Mouse (Mus musculus) hindbrain, embryonic 11.5 days (tissue): ENCODE results near the gene Pcsk4. TPM values are rescaled to one million over a fixed set of nuclear protein-coding genes. Genes with fewer than 3 reads are reported as not detected.

Experiments used
- ATAC-seq: fragments of 200-750 bp; cut with Nextera tagmentation; 2 replicates; pipeline ENCODE4 v1.8.0; 2017; ENCODE audit warnings: mild to moderate bottlenecking, moderate TSS enrichment, moderate library complexity; ENCODE audit not compliant: low FRiP score
- DNase-seq: peaks from one replicate; pipeline ENCODE4 v3.0.0-alpha.2; 2015; ENCODE audit warnings: low spot score
- H3K27ac ChIP-seq: fragments of 300-500 bp; sonication (generic); 2 replicates; pipeline ENCODE4 v1.5.1; 2014; ENCODE audit warnings: mild to moderate bottlenecking, low read depth, low read length
- H3K27me3 ChIP-seq: fragments of 300-500 bp; sonication (generic); 2 replicates; pipeline ENCODE4 v1.6.1; 2014; ENCODE audit warnings: mild to moderate bottlenecking, low read length, moderate library complexity, mixed read lengths; ENCODE audit not compliant: control insufficient read depth, insufficient read depth
- H3K36me3 ChIP-seq: fragments of 300-500 bp; sonication (generic); 2 replicates; pipeline ENCODE4 v1.6.1; 2014; ENCODE audit warnings: mild to moderate bottlenecking, low read length, moderate library complexity, mixed read lengths; ENCODE audit not compliant: control insufficient read depth, insufficient read depth
- H3K4me1 ChIP-seq: fragments of 300-500 bp; sonication (generic); replicated peaks from 2 replicates; pipeline ENCODE4 v1.6.1; 2014; ENCODE audit warnings: low read length, mixed read lengths; ENCODE audit not compliant: control insufficient read depth, insufficient read depth
- H3K4me2 ChIP-seq: fragments of 300-500 bp; sonication (generic); replicated peaks from 2 replicates; pipeline ENCODE4 v1.6.1; 2014; ENCODE audit warnings: mild to moderate bottlenecking, low read depth, low read length
- H3K4me3 ChIP-seq: fragments of 300-500 bp; sonication (generic); 2 replicates; pipeline ENCODE4 v1.5.1; 2014; ENCODE audit warnings: low read depth, low read length
- H3K9ac ChIP-seq: fragments of 300-500 bp; sonication (generic); 2 replicates; pipeline ENCODE4 v1.6.1; 2014; ENCODE audit warnings: low read depth, low read length
- H3K9me3 ChIP-seq: fragments of 300-500 bp; sonication (generic); 2 replicates; pipeline ENCODE4 v1.6.1; 2016; ENCODE audit warnings: low read length; ENCODE audit not compliant: control insufficient read depth
- WGBS: fragments of 180-500 bp; shearing (Covaris S2); extraction: QIAGEN DNeasy Blood & Tissue Kit; methylation state at CpG from one replicate; pipeline ENCODE4 v1.1.7; 2014; 5-methylcytosine and 5-hydroxymethylcytosine counted together
- polyA plus RNA-seq: library from polyadenylated mRNA; unstranded; fragments of >200 nt; fragmentation: Nextera tagmentation; extraction: Ambion mirVana; gene quantifications from 2 replicates; pipeline ENCODE4 v1.2.1, GENCODE M21; 2014

The Pcsk4 gene
- polyA plus RNA-seq, 1 experiment from 2014 or later: 1.8 TPM

DNA sequence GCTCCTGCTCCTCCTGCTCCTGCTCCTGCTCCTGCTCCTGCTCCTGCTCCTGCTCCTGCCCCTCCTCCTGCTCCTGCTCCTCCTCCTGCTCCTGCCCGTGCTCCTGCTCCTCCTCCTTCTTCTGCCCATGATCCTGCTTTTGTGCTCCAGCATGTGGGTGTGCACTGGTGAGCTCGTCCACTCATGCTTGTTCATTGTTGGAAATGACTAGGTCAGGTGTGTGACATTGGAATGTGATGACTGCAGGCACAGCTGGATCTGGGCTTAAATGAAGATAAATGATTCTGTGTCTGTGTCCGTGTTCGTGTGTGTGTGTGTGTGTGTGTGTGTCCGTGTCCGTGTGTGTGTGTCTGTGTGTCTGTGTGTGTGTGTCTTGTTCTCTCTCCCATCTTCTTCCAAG is 39.1 kb upstream of the Pcsk4 start:
- no peak for ATAC-seq
- no peaks in the 10 kb centered on the region for H3K9me3 ChIP-seq
- no peak overlapping the region for H3K9ac ChIP-seq
- H3K4me2 ChIP-seq: no peak overlapping the region
- H3K27me3 ChIP-seq: no peaks in the 10 kb centered on the region; the same call in 1 of the 2 replicates
- H3K27ac ChIP-seq: no peak overlapping the region
- no peak overlapping the region for H3K4me3 ChIP-seq
- no peaks in the 10 kb centered on the region for H3K36me3 ChIP-seq
- DNase-seq: no peak
- 94% methylated on average over 6 of the region's 6 CpGs for WGBS
- no peaks in the 10 kb centered on the region for H3K4me1 ChIP-seq

DNA sequence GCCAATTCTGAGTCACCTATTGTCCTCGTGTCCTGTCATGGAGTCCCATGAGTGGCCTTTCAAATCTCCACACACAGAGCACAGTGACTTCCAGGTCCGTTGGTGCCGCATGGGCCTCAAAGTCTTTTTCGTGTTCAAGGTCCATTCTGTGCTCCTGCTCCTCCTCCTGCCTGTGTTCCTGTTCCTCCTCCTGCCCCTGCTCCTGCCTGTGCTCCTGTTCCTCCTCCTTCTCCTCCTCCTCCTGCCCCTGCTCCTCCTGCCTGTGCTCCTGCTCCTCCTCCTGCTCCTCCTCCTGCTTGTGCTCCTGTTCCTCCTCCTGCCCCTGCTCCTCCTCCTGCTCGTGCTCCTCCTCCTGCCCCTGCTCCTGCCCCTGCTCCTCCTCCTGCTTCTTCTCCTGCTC is 38.7 kb upstream of the Pcsk4 start:
- Histone ChIP-seq H3K27me3 (no peaks in the 10 kb centered on the region; the same call in 1 of the 2 replicates), H3K9ac (no peak overlapping the region), H3K4me3 (no peak overlapping the region), H3K36me3 (no peaks in the 10 kb centered on the region), H3K27ac (no peak overlapping the region), H3K9me3 (no peaks in the 10 kb centered on the region), H3K4me1 (no peaks in the 10 kb centered on the region), H3K4me2 (no peak overlapping the region)
- WGBS: 57% methylated on average over 5 of the region's 5 CpGs
- DNase-seq (no peak), ATAC-seq (no peak)

DNA sequence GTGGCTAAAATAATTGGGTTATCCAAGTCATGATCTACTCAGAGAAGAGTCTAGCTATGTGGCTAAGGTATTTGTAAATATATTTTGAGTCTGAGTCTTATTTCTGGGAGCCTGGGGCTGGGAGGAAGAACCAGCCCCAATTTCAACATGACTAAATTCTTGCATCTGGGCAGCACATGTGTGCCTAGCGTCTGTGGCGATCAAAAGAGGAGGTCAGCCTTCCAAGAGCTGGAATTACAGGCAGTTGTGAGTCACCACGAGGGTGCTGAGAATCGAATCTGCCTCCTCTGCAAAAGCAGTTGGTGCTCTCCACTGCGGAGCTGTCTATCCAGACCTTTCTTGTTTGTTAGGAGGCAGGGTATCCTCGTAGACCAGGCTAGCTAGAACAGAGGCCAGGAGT is 36.4 kb upstream of the Pcsk4 start:
- Histone ChIP-seq H3K9ac (no peak overlapping the region), H3K9me3 (no peaks in the 10 kb centered on the region), H3K27ac (no peak overlapping the region), H3K4me1 (no peaks in the 10 kb centered on the region), H3K36me3 (no peaks in the 10 kb centered on the region), H3K27me3 (no peaks in the 10 kb centered on the region; the same call in 1 of the 2 replicates), H3K4me3 (no peak overlapping the region), H3K4me2 (no peak overlapping the region)
- 67% methylated on average over 6 of the region's 6 CpGs for WGBS
- ATAC-seq (no peak), DNase-seq (no peak)

DNA sequence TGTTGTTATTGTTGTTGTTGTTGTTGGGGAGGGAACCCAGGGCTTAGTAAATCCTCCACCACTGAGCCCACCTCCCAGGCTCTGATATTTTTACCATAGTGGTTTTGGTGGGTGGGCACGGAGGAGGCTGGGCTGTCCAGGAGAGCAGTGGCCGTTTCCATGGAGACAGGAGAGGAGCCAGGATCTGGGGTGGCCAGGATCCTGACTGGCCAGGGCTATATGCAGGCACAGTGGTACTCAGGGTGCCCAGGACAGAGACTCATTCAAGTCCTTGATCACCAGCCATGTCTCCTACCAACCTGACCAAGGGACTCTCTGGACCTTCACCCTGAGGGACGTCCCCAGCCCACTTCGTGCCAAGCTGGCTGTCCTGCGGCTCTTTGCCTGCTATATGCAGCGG is 34.4 kb upstream of the Pcsk4 start:
- ATAC-seq: no peak
- H3K27me3 ChIP-seq: peaks cover 15% of the 10 kb centered on the region

DNA sequence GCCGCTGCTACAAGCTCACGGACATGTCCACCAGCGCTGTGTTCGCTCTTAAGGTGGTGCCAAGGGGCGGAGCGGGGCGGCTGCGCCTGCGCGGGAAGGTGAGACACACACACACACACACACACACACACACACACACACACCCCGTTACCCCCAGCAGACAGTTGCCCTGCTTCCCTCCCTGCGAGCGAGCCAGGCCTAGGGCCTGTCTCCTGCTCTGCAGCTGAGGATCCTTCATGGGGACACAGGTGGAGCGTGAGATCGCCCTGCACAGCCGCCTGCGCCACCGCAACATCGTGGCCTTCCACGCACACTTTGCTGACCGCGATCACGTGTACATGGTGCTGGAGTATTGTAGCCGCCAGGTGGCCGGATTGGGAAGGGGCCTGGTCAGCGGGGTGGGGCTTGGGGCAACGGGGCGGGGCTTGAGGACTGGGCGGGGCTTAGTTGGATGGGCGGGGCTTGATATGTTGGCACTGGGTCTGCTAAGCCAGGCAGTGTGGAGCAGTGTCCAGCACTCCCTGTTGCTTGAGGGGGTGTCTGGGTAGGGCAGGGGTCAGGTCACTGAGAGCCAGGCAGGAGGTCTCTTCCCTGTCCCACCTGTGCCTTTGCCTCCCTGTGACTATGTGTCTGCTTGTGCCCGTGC is 28.8 kb upstream of the Pcsk4 start:
- DNase-seq: no peak

More for the DNA sequence above, 34.4 kb upstream of the Pcsk4 start:
- H3K9me3 ChIP-seq: no peaks in the 10 kb centered on the region
- H3K36me3 ChIP-seq: no peaks in the 10 kb centered on the region
- no peaks in the 10 kb centered on the region for H3K4me1 ChIP-seq
- WGBS: 40% methylated on average over 6 of the region's 6 CpGs
- H3K4me3 ChIP-seq: no peak overlapping the region
- H3K4me2 ChIP-seq: no peak overlapping the region
- no peak overlapping the region for H3K27ac ChIP-seq
- no peak for DNase-seq
- no peak overlapping the region for H3K9ac ChIP-seq

DNA sequence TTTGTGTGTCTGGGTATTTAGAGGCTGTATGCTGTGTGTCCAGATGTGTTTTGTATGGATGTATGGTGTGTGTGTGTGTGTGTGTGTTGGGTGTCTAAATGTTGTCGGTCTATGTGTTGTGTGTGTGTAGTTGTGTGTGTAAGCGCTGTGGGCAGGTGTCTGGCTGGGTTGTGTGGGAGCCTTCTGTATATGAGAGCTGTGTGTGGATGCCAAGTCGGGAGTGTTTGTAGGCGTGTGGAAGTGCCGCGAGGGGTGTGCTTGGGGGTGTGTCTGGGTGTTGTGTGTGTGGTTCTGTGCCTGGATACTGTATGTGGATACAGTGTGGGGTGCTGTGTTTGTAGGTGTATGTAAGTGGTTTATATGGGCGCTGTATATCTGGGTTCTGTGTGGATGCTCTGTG is 28.0 kb upstream of the Pcsk4 start:
- peaks cover 74% of the 10 kb centered on the region for H3K27me3 ChIP-seq
- H3K9ac ChIP-seq: no peak overlapping the region
- WGBS: 40% methylated on average over 7 of the region's 7 CpGs
- ATAC-seq: no peak
- no peak for DNase-seq
- no peak overlapping the region for H3K4me2 ChIP-seq
- H3K9me3 ChIP-seq: no peaks in the 10 kb centered on the region
- H3K4me1 ChIP-seq: peaks cover 6% of the 10 kb centered on the region; the same call in 1 of the 2 replicates
- H3K27ac ChIP-seq: no peak overlapping the region
- no peak overlapping the region for H3K4me3 ChIP-seq
- H3K36me3 ChIP-seq: no peaks in the 10 kb centered on the region

More for the DNA sequence above, 28.8 kb upstream of the Pcsk4 start:
- whole genome bisulfite sequencing: 8% methylated on average over 30 of the region's 31 CpGs
- Histone ChIP-seq H3K9ac (no peak overlapping the region), H3K27me3 (peaks cover 67% of the 10 kb centered on the region), H3K27ac (no peak overlapping the region), H3K4me3 (no peak overlapping the region), H3K9me3 (no peaks in the 10 kb centered on the region), H3K4me1 (peaks cover 6% of the 10 kb centered on the region; the same call in 1 of the 2 replicates), H3K4me2 (no peak overlapping the region), H3K36me3 (no peaks in the 10 kb centered on the region)
- peak; percentile 61 for ATAC-seq

DNA sequence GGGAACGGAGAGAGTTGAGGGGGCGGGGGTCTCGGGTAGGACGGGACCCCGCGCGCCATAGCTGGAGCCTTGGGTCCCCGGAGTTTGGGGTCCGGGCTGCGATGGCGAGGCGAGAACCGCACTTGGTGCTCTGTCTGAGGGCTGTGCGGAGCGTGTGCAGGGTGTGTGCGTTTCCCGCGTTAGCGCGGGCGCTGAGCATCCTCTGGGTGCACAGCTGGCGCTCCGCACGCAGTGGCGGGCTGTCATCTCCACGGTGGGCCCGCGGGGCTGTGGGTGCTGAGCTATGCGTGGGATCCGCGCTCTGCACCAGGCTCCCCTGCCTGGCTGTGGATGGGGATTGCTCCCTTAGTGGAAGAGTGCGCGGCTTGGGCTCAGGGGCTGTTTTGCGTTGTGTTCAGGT is 27.4 kb upstream of the Pcsk4 start:
- Histone ChIP-seq H3K36me3 (no peaks in the 10 kb centered on the region), H3K4me3 (peak overlapping the region; percentile 24), H3K27ac (no peak overlapping the region), H3K9ac (no peak overlapping the region), H3K4me2 (peak overlapping the region; percentile 31), H3K27me3 (peaks cover 78% of the 10 kb centered on the region), H3K4me1 (peaks cover 6% of the 10 kb centered on the region; the same call in 1 of the 2 replicates), H3K9me3 (no peaks in the 10 kb centered on the region)
- no peak for ATAC-seq
- DNase-seq: no peak
- 3% methylated on average over 34 of the region's 34 CpGs for WGBS

DNA sequence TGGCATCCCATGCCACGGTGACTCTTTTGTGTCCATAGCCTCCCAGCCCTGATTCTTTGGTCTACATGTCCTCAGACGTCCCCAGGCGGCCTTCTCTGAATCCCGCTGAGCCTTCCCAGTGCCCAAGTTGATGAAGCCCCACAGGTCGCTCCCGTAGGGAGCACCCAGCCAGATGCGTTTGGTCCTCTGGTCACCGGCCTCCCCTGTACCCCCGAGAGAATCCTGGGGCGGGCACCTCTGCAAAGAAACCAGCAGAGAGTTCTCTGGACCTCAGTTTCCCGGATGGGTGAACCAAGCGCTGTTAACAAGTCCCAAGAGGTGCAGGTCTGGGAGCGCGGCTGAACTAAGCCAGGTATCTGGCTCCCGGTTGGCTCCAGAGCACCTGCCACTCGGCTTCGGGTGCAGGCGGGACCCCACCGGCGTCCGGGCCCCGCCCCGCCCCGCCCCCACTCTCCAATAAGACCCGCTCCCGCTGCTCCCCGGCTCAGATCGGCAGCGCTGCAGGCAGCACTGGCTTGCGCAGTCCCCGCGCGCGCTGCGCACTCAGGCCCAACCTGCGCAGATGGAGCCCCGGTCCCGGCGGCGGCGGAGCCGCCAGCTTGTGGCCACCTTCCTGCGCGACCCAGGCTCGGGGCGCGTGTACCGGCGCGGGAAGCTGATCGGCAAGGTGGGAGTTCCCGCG is 26.8 kb upstream of the Pcsk4 start, which contains the start of gene Plk5:
Plk5 (plus strand) TSS at position 459 of the 682 bp plus-strand sequence.
- under 1% methylated on average over 51 of the region's 53 CpGs for WGBS
- peak within 1 kb of the TSS; percentile 31 for H3K4me2 ChIP-seq
- no peak for ATAC-seq
- peak within 1 kb of the TSS; percentile 24 for H3K4me3 ChIP-seq
- no peak within 1 kb of the TSS for H3K9ac ChIP-seq
- no peak within 1 kb of the TSS for H3K27ac ChIP-seq
- H3K4me1 ChIP-seq: peaks cover 6% of the 10 kb centered on the region; the same call in 1 of the 2 replicates
- peaks cover 84% of the 10 kb centered on the region for H3K27me3 ChIP-seq
- DNase-seq: peak; percentile 45
- no peaks in the 10 kb centered on the region for H3K9me3 ChIP-seq
- H3K36me3 ChIP-seq: no peaks in the 10 kb centered on the region

DNA sequence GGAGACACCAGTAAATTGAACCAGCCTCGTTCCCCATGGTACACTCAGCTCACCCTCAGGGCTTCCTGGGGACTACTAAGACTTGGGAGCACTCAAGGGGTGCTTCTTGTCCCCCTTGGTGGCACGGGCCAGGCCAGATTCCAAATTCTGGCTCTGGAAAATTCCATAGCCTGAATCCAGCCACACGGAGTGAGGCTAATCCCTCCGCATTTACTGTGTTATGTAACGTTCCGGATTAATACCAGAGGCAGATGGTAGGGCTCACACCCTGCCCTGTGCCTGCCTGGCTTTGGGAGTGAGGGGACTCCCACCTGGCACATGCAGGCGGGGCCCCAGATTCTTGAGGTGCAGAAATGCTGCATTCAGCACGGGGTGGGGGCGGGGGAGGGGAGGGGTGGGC is 26.1 kb upstream of the Pcsk4 start:
- Histone ChIP-seq H3K27me3 (peaks cover 90% of the 10 kb centered on the region), H3K36me3 (no peaks in the 10 kb centered on the region), H3K4me2 (no peak overlapping the region), H3K27ac (no peak overlapping the region), H3K4me3 (no peak overlapping the region), H3K4me1 (peaks cover 6% of the 10 kb centered on the region; the same call in 1 of the 2 replicates), H3K9ac (no peak overlapping the region), H3K9me3 (no peaks in the 10 kb centered on the region)
- ATAC-seq: no peak
- DNase-seq: no peak
- 13% methylated on average over 7 of the region's 9 CpGs for WGBS
